Mouse (Mus musculus) embryonic facial prominence, embryonic 10.5 days (tissue): ENCODE data around the gene Cyp3a41b. TPM values are rescaled to one million over a fixed set of nuclear protein-coding genes. Genes with fewer than 3 reads are reported as not detected.
"Not testable (repeated sequence)": the region's sequence is repeated elsewhere in the genome, so short reads cannot be mapped to it uniquely, and the experiment has no call there.

Source experiments
- DNase-seq: peaks from one replicate; pipeline ENCODE4 v3.0.0-alpha.2; 2017; ENCODE audit warnings: low spot score
- H3K27ac ChIP-seq: fragments of 300-500 bp; sonication (generic); replicated peaks from 2 replicates; pipeline ENCODE4 v1.5.1; 2016; ENCODE audit warnings: mild to moderate bottlenecking
- H3K27me3 ChIP-seq: fragments of 300-500 bp; sonication (generic); replicated peaks from 2 replicates; pipeline ENCODE4 v1.6.1; 2016; ENCODE audit warnings: low read depth, mild to moderate bottlenecking; ENCODE audit not compliant: poor library complexity, severe bottlenecking
- H3K36me3 ChIP-seq: fragments of 300-500 bp; sonication (generic); replicated peaks from 2 replicates; pipeline ENCODE4 v1.6.1; 2016; ENCODE audit warnings: mild to moderate bottlenecking, moderate library complexity
- H3K4me1 ChIP-seq: fragments of 300-500 bp; sonication (generic); 2 replicates; pipeline ENCODE4 v1.6.1; 2016
- H3K4me3 ChIP-seq: fragments of 300-500 bp; sonication (generic); 2 replicates; pipeline ENCODE4 v1.5.1; 2016; ENCODE audit warnings: mild to moderate bottlenecking, moderate library complexity
- H3K9me3 ChIP-seq: fragments of 300-500 bp; sonication (generic); 2 replicates; pipeline ENCODE4 v1.6.1; 2016; ENCODE audit warnings: mild to moderate bottlenecking
- WGBS: fragments of 180-500 bp; shearing (Covaris S2); methylation state at CpG from one replicate; pipeline ENCODE4 v1.1.7; 2016; 5-methylcytosine and 5-hydroxymethylcytosine counted together
- polyA plus RNA-seq: library from polyadenylated mRNA; unstranded; fragments of >200 nt; fragmentation: Nextera tagmentation; extraction: Ambion mirVana; gene quantifications from 2 replicates; pipeline ENCODE4 v1.2.1, GENCODE M21; 2016

Gene Cyp3a41b
- polyA plus RNA-seq, result not detected in 2 replicates

DNA sequence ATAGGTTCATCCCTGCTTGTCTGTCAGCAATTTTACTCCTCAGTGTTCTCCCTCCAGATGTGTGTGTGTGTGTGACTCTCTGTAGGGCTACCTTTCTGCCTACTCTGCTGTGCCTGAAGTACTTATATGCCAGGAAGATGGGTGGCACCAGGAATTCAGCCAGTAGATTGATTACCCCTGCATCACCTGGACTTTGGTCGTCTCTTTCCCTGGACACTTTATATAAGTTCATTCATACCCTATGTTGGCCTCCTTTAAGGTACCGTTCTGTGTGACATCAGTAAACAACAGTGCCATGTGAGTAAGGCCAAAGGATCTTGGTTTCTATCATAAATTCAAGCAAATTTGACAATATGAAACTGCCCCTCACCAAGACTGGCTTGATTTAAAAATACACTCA, at the start of gene Cyp3a41b:
Gene Cyp3a41b, minus strand, starts transcription at position 101 of the 400 bp plus-strand sequence.
- not testable (repeated sequence) for H3K4me1 ChIP-seq, H3K4me3 ChIP-seq, H3K27ac ChIP-seq, H3K9me3 ChIP-seq, H3K36me3 ChIP-seq, DNase-seq, H3K27me3 ChIP-seq
- WGBS, result 67% methylated on average over 1 of the region's 2 CpGs

DNA sequence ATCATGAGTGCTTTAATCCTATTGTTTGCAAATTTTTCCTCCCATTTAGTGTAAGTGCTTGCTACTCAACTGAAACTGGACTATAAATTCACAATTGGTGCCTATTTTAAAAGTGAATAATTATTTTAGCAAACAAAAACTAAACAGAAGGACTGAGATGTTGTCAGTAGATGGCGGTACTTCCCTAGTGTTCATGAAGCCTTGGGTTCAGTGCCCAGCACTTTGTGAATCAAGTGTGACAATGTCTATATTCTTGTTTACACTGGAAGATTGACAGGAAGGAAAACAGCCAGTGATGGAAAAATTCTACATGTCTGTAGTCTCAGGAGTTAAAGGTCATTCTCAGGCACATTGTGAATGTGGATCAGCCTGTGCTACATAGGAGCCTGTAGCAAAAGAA, 47.8 kb upstream of the Cyp3a41b start:
- not testable (repeated sequence) for H3K36me3 ChIP-seq, DNase-seq, H3K4me3 ChIP-seq, H3K27me3 ChIP-seq, H3K4me1 ChIP-seq, H3K27ac ChIP-seq
- 86% methylated on average over 1 of the region's 1 CpGs for WGBS
- peaks cover 85% of the 10 kb centered on the region for H3K9me3 ChIP-seq

DNA sequence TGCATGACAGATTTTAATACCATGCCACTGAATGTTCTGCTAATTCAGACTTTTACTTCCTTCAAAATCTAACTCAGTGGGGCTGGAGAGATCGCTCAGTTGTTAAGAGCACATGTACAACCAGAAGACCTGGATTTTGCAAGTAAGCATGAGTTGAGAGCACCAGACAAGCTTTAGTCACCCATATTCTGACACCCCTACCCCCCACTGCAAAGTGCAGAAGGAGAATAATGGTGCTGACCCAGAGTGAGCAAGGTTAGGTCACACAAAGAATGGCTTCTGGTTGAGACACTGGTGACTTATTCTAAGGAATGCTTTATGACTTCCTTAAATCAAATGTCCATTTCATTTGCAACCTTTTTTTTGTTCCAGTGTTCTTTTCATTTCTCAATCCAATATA, 20.4 kb upstream of the Cyp3a41b start:
- H3K4me3 ChIP-seq, H3K36me3 ChIP-seq, DNase-seq, H3K4me1 ChIP-seq, H3K27me3 ChIP-seq, H3K27ac ChIP-seq: not testable (repeated sequence)
- H3K9me3 ChIP-seq, result peaks cover 61% of the 10 kb centered on the region
- 84% methylated on average over 1 of the region's 1 CpGs for WGBS

GRCm38 (mm10) chr5:145597851-145598250, 13.3 kb upstream of the Cyp3a41b start:
- not testable (repeated sequence) for H3K27ac ChIP-seq, H3K4me1 ChIP-seq, H3K36me3 ChIP-seq, DNase-seq, H3K27me3 ChIP-seq, H3K4me3 ChIP-seq
- 82% methylated on average over 5 of the region's 5 CpGs for WGBS
- H3K9me3 ChIP-seq, result peaks cover 32% of the 10 kb centered on the region

GRCm38 (mm10) chr5:145577321-145577720, 7.2 kb downstream of the Cyp3a41b start:
- WGBS, result 45% methylated on average over 1 of the region's 1 CpGs
- H3K4me3 ChIP-seq, DNase-seq, H3K27me3 ChIP-seq, H3K4me1 ChIP-seq, H3K27ac ChIP-seq, H3K36me3 ChIP-seq: not testable (repeated sequence)
- peaks cover 11% of the 10 kb centered on the region for H3K9me3 ChIP-seq

- H3K4me3 ChIP-seq, H3K27ac ChIP-seq, H3K36me3 ChIP-seq, H3K4me1 ChIP-seq, DNase-seq, H3K27me3 ChIP-seq: not testable (repeated sequence)
- WGBS, result 87% methylated on average over 4 of the region's 4 CpGs
- peaks cover 13% of the 10 kb centered on the region for H3K9me3 ChIP-seq
Measured at GRCm38 (mm10) chr5:145575660-145576059, 8.9 kb downstream of the Cyp3a41b start.

GRCm38 (mm10) chr5:145571922-145572321, 12.6 kb downstream of the Cyp3a41b start:
- WGBS, result 83% methylated on average over 2 of the region's 2 CpGs
- not testable (repeated sequence) for H3K4me3 ChIP-seq, DNase-seq, H3K4me1 ChIP-seq, H3K27me3 ChIP-seq, H3K27ac ChIP-seq, H3K36me3 ChIP-seq
- peaks cover 13% of the 10 kb centered on the region for H3K9me3 ChIP-seq

Other genes with a start within 250 kb of the Cyp3a41b start
- gene Cyp3a57, start 239.5 kb downstream of the Cyp3a41b start, polyA plus RNA-seq, result not detected in 2 replicates
- not detected in 2 replicates for gene Cyp3a16, start 115.0 kb downstream of the Cyp3a41b start, polyA plus RNA-seq
- not detected in 2 replicates for gene Cyp3a41a, start 135.4 kb upstream of the Cyp3a41b start, polyA plus RNA-seq
- not detected in 2 replicates for gene Cyp3a44, start 221.1 kb upstream of the Cyp3a41b start, polyA plus RNA-seq